Mouse (Mus musculus): ENCODE results near the gene Gcc2. TPM values are rescaled to one million over a fixed set of nuclear protein-coding genes. Genes with fewer than 3 reads are reported as not detected.

The Gcc2 gene
- total and polyA plus RNA-seq, 2 experiments from 2014 or later: 16.6 to 37.3 TPM

- TF ChIP-seq EP300 (IDR thresholded peaks at IDR 0.05; ENCODE audit: low read depth) (no peak), CTCF (IDR thresholded peaks at IDR 0.05; ENCODE audit: low read depth) (no peak)
- Histone ChIP-seq H3K9me3 (replicated peaks; ENCODE audit: control insufficient read depth, low read length) (peaks cover 6% of the 10 kb centered on the region; the same call in 1 of the 2 replicates), H3K4me3 (ENCODE audit: low read depth, low read length) (no peak overlapping the region), H3K4me1 (ENCODE audit: control insufficient read depth, insufficient read depth) (no peaks in the 10 kb centered on the region), H3K27ac (ENCODE audit: low read depth) (no peak overlapping the region), H3K9ac (replicated peaks; ENCODE audit: low read depth, low read length) (no peak overlapping the region), H3K4me2 (ENCODE audit: low read depth, low read length) (no peak overlapping the region), H3K27me3 (ENCODE audit: control insufficient read depth, insufficient read depth, low read length) (no peaks in the 10 kb centered on the region), H3K36me3 (replicated peaks; ENCODE audit: control insufficient read depth, insufficient read depth, low read length) (no peaks in the 10 kb centered on the region)
- no peak for ATAC-seq (ENCODE audit: insufficient read depth, low read depth)
- DNase-seq (ENCODE audit: low spot score): no peak
- WGBS: 74% methylated on average over 2 of the region's 2 CpGs
Measured at GRCm38 (mm10) chr10:58211213-58211612, 44.1 kb upstream of the Gcc2 start.

- Histone ChIP-seq H3K4me2 (ENCODE audit: low read depth, low read length) (no peak overlapping the region), H3K27ac (ENCODE audit: low read depth) (no peak overlapping the region), H3K4me1 (ENCODE audit: control insufficient read depth, insufficient read depth) (no peaks in the 10 kb centered on the region), H3K27me3 (ENCODE audit: control insufficient read depth, insufficient read depth, low read length) (no peaks in the 10 kb centered on the region), H3K9me3 (replicated peaks; ENCODE audit: control insufficient read depth, low read length) (peaks cover 6% of the 10 kb centered on the region; the same call in 1 of the 2 replicates), H3K9ac (replicated peaks; ENCODE audit: low read depth, low read length) (no peak overlapping the region), H3K4me3 (ENCODE audit: low read depth, low read length) (no peak overlapping the region), H3K36me3 (replicated peaks; ENCODE audit: control insufficient read depth, insufficient read depth, low read length) (no peaks in the 10 kb centered on the region)
- WGBS: 65% methylated on average over 7 of the region's 7 CpGs
- ATAC-seq (ENCODE audit: insufficient read depth, low read depth) (no peak), DNase-seq (ENCODE audit: low spot score) (no peak)
- TF ChIP-seq EP300 (IDR thresholded peaks at IDR 0.05; ENCODE audit: low read depth): no peak
- no peak for TF ChIP-seq CTCF (IDR thresholded peaks at IDR 0.05; ENCODE audit: low read depth)
Measured at GRCm38 (mm10) chr10:58212230-58212629, 43.1 kb upstream of the Gcc2 start.

- no peak overlapping the region for H3K27ac ChIP-seq (ENCODE audit: low read depth)
- no peaks in the 10 kb centered on the region for H3K36me3 ChIP-seq (replicated peaks; ENCODE audit: control insufficient read depth, insufficient read depth, low read length)
- TF ChIP-seq EP300 (IDR thresholded peaks at IDR 0.05; ENCODE audit: low read depth) (no peak), CTCF (IDR thresholded peaks at IDR 0.05; ENCODE audit: low read depth) (no peak)
- H3K9ac ChIP-seq (replicated peaks; ENCODE audit: low read depth, low read length): no peak overlapping the region
- H3K9me3 ChIP-seq (replicated peaks; ENCODE audit: control insufficient read depth, low read length): peaks cover 6% of the 10 kb centered on the region; the same call in 1 of the 2 replicates
- no peaks in the 10 kb centered on the region for H3K4me1 ChIP-seq (ENCODE audit: control insufficient read depth, insufficient read depth)
- no peak overlapping the region for H3K4me2 ChIP-seq (ENCODE audit: low read depth, low read length)
- no peaks in the 10 kb centered on the region for H3K27me3 ChIP-seq (ENCODE audit: control insufficient read depth, insufficient read depth, low read length)
- no peak overlapping the region for H3K4me3 ChIP-seq (ENCODE audit: low read depth, low read length)
- ATAC-seq (ENCODE audit: insufficient read depth, low read depth) (no peak), DNase-seq (ENCODE audit: low spot score) (no peak)
Measured at GRCm38 (mm10) chr10:58214497-58214896, 40.8 kb upstream of the Gcc2 start.

GRCm38 (mm10) chr10:58214934-58215333, 40.4 kb upstream of the Gcc2 start:
- TF ChIP-seq CTCF (IDR thresholded peaks at IDR 0.05; ENCODE audit: low read depth) (no peak), EP300 (IDR thresholded peaks at IDR 0.05; ENCODE audit: low read depth) (no peak)
- Histone ChIP-seq H3K9me3 (replicated peaks; ENCODE audit: control insufficient read depth, low read length) (peaks cover 6% of the 10 kb centered on the region; the same call in 1 of the 2 replicates), H3K4me2 (ENCODE audit: low read depth, low read length) (no peak overlapping the region), H3K9ac (replicated peaks; ENCODE audit: low read depth, low read length) (no peak overlapping the region), H3K4me1 (ENCODE audit: control insufficient read depth, insufficient read depth) (no peaks in the 10 kb centered on the region), H3K27ac (ENCODE audit: low read depth) (no peak overlapping the region), H3K27me3 (ENCODE audit: control insufficient read depth, insufficient read depth, low read length) (no peaks in the 10 kb centered on the region), H3K36me3 (replicated peaks; ENCODE audit: control insufficient read depth, insufficient read depth, low read length) (no peaks in the 10 kb centered on the region), H3K4me3 (ENCODE audit: low read depth, low read length) (no peak overlapping the region)
- 71% methylated on average over 5 of the region's 5 CpGs for WGBS
- ATAC-seq (ENCODE audit: insufficient read depth, low read depth) (no peak), DNase-seq (ENCODE audit: low spot score) (no peak)

- DNase-seq (ENCODE audit: low spot score): no peak
- Histone ChIP-seq H3K9ac (replicated peaks; ENCODE audit: low read depth, low read length) (no peak overlapping the region), H3K4me2 (ENCODE audit: low read depth, low read length) (no peak overlapping the region), H3K4me1 (ENCODE audit: control insufficient read depth, insufficient read depth) (no peaks in the 10 kb centered on the region), H3K4me3 (ENCODE audit: low read depth, low read length) (no peak overlapping the region), H3K36me3 (replicated peaks; ENCODE audit: control insufficient read depth, insufficient read depth, low read length) (no peaks in the 10 kb centered on the region), H3K27me3 (ENCODE audit: control insufficient read depth, insufficient read depth, low read length) (no peaks in the 10 kb centered on the region), H3K27ac (ENCODE audit: low read depth) (no peak overlapping the region), H3K9me3 (replicated peaks; ENCODE audit: control insufficient read depth, low read length) (peaks cover 6% of the 10 kb centered on the region; the same call in 1 of the 2 replicates)
- ATAC-seq (ENCODE audit: insufficient read depth, low read depth): no peak
- TF ChIP-seq EP300 (IDR thresholded peaks at IDR 0.05; ENCODE audit: low read depth) (no peak), CTCF (IDR thresholded peaks at IDR 0.05; ENCODE audit: low read depth) (no peak)
- WGBS: 62% methylated on average over 1 of the region's 1 CpGs
Measured at GRCm38 (mm10) chr10:58215353-58215752, 39.9 kb upstream of the Gcc2 start.

- Histone ChIP-seq H3K9me3 (replicated peaks; ENCODE audit: control insufficient read depth, low read length) (peaks cover 3% of the 10 kb centered on the region; the same call in 1 of the 2 replicates), H3K4me3 (ENCODE audit: low read depth, low read length) (no peak overlapping the region), H3K27ac (ENCODE audit: low read depth) (no peak overlapping the region), H3K9ac (replicated peaks; ENCODE audit: low read depth, low read length) (no peak overlapping the region), H3K4me1 (ENCODE audit: control insufficient read depth, insufficient read depth) (no peaks in the 10 kb centered on the region), H3K4me2 (ENCODE audit: low read depth, low read length) (no peak overlapping the region), H3K36me3 (replicated peaks; ENCODE audit: control insufficient read depth, insufficient read depth, low read length) (no peaks in the 10 kb centered on the region), H3K27me3 (ENCODE audit: control insufficient read depth, insufficient read depth, low read length) (no peaks in the 10 kb centered on the region)
- TF ChIP-seq EP300 (IDR thresholded peaks at IDR 0.05; ENCODE audit: low read depth) (no peak), CTCF (IDR thresholded peaks at IDR 0.05; ENCODE audit: low read depth) (no peak)
- no peak for DNase-seq (ENCODE audit: low spot score)
- no peak for ATAC-seq (ENCODE audit: insufficient read depth, low read depth)
- WGBS: 62% methylated on average over 3 of the region's 3 CpGs
Measured at GRCm38 (mm10) chr10:58217366-58217765, 37.9 kb upstream of the Gcc2 start.
